ENCODE assay signal across 12 mouse cellular contexts in genomic region chr11:50252166-50252565, GRCm38 (mm10). TPM values are rescaled to one million over a fixed set of nuclear protein-coding genes. Genes with fewer than 3 reads are reported as not detected.
DNase-seq lines count a peak whose midpoint lies in the region; ATAC-seq and TF ChIP-seq lines count a peak whose summit lies in the region.
"Had no signal": no experiment of that assay in that cellular context is flagged by ENCODE, and none has a peak within 500 bp of the region (broad histone marks: within the 10 kb centered on the region; RNA-seq: fewer than 3 reads in every experiment).

No protein-coding gene starts in this region.

- in situ Hi-C loops in ES-E14 (cut with MboI; ENCODE audit: low sequenced_read_pairs in 2 of 2, unreplicated experiment in 2 of 2), result no loop called here

- DNase-seq in ES-E14 (ENCODE audit: low read depth, low spot score), result peak; percentile 49
- peak; percentile 55 for DNase-seq in embryo, embryonic 10.5 days (ENCODE audit: low spot score)
- DNase-seq in kidney, postnatal 25 days, result peak; percentile 47 to 81
- DNase-seq in cerebellum, adult 8-10 months, result no peak
- no peak for DNase-seq in left cerebral cortex, postnatal 14 days (ENCODE audit: low spot score in 2 of 2)
- DNase-seq in layer of hippocampus, adult 8-10 months (ENCODE audit: low spot score in 2 of 2), result no peak
- DNase-seq: cerebellum, postnatal 36 days; thymus, postnatal 14 days had no signal

- peak; percentile 37; the same call in 1 of the 2 replicates for ATAC-seq in intestine, embryonic 15.5 days
- ATAC-seq in intestine, embryonic 16.5 days, result no peak
- ATAC-seq: midbrain, embryonic 13.5 days had no signal

- intact Hi-C loops in left cerebral cortex, postnatal 14 days (cut with DNase I), result no loop called here

- no peaks in the 10 kb centered on the region for H3K9me3 ChIP-seq in intestine, embryonic 15.5 days
- H3K9me3 ChIP-seq in intestine, embryonic 16.5 days (ENCODE audit: control insufficient read depth, low read length), result no peaks in the 10 kb centered on the region
- H3K9me3 ChIP-seq in ES-E14 (ENCODE audit: control insufficient read depth, insufficient read depth, low read depth, low read length), result no peaks in the 10 kb centered on the region
- H3K9me3 ChIP-seq: midbrain, embryonic 13.5 days had no signal

- H3K27ac ChIP-seq in intestine, embryonic 15.5 days, result peak overlapping the region; percentile 14; the same call in 1 of the 2 replicates
- H3K27ac ChIP-seq in intestine, embryonic 16.5 days (ENCODE audit: low read length), result no peak overlapping the region; the same call in 1 of the 2 replicates
- H3K27ac ChIP-seq in ES-E14 (ENCODE audit: insufficient read depth, low read depth, low read length, poor library complexity, severe bottlenecking), result peak overlapping the region; percentile 91
- H3K27ac ChIP-seq: midbrain, embryonic 13.5 days had no signal

- H3K36me3 ChIP-seq in intestine, embryonic 15.5 days, result peaks cover 5% of the 10 kb centered on the region; the same call in 1 of the 2 replicates
- H3K36me3 ChIP-seq in intestine, embryonic 16.5 days (ENCODE audit: control insufficient read depth, insufficient read depth, low read length), result 0 out of 2 replicates have a peak, but pooled peaks cover 4% of the 10 kb centered on the region
- H3K36me3 ChIP-seq in ES-E14 (ENCODE audit: control insufficient read depth, insufficient read depth, low read length, poor library complexity, severe bottlenecking), result no peaks in the 10 kb centered on the region; the same call in 1 of the 2 replicates

- no peaks in the 10 kb centered on the region for H3K27me3 ChIP-seq in intestine, embryonic 15.5 days (replicated peaks)
- no peaks in the 10 kb centered on the region for H3K27me3 ChIP-seq in intestine, embryonic 16.5 days (replicated peaks; ENCODE audit: control insufficient read depth, insufficient read depth, low read length)
- H3K27me3 ChIP-seq: midbrain, embryonic 13.5 days had no signal

- H3K9ac ChIP-seq in intestine, embryonic 15.5 days, result no peak overlapping the region
- no peak overlapping the region for H3K9ac ChIP-seq in intestine, embryonic 16.5 days (ENCODE audit: low read depth, low read length)
- H3K9ac ChIP-seq in ES-E14 (ENCODE audit: insufficient read depth, low read depth, low read length, poor library complexity, severe bottlenecking), result peak overlapping the region; percentile 74
- H3K9ac ChIP-seq: midbrain, embryonic 13.5 days had no signal

- H3K4me2 ChIP-seq in intestine, embryonic 15.5 days (replicated peaks), result no peak overlapping the region
- no peak overlapping the region for H3K4me2 ChIP-seq in intestine, embryonic 16.5 days (ENCODE audit: low read depth, low read length)
- H3K4me2 ChIP-seq: midbrain, embryonic 13.5 days had no signal

- 47% methylated on average over 3 of the region's 3 CpGs for WGBS in intestine, embryonic 15.5 days
- WGBS in intestine, embryonic 16.5 days, result 49% methylated on average over 3 of the region's 3 CpGs

- H3K4me1 ChIP-seq in intestine, embryonic 15.5 days (replicated peaks), result peaks cover 13% of the 10 kb centered on the region; the same call in 1 of the 2 replicates
- H3K4me1 ChIP-seq in intestine, embryonic 16.5 days (ENCODE audit: control insufficient read depth, insufficient read depth, low read length), result peaks cover 5% of the 10 kb centered on the region
- H3K4me1 ChIP-seq in ES-E14 (ENCODE audit: control insufficient read depth in 2 of 2, insufficient read depth in 2 of 2, low read length in 2 of 2, poor library complexity in 1 of 2), result peaks cover 4 to 23% of the 10 kb centered on the region in 2 experiments; a peak in 3 of 4 replicates

- no peak overlapping the region for H3K4me3 ChIP-seq in intestine, embryonic 15.5 days (replicated peaks)
- H3K4me3 ChIP-seq in intestine, embryonic 16.5 days (ENCODE audit: low read length), result no peak overlapping the region
- peak overlapping the region; percentile 14 to 32; a peak in 3 of 4 replicates for H3K4me3 ChIP-seq in ES-E14 (ENCODE audit: insufficient read depth in 1 of 2, low read depth in 1 of 2, low read length in 2 of 2, poor library complexity in 1 of 2, severe bottlenecking in 1 of 2)
- H3K4me3 ChIP-seq: midbrain, embryonic 13.5 days had no signal

TF ChIP-seq in ES-E14, 5 proteins besides CTCF, POLR2A, EP300 and RAD21:
- TF ChIP-seq MAFK (IDR thresholded peaks at IDR 0.05; ENCODE audit: insufficient read depth, low read depth, low read length) (no peak), ZNF384 (IDR thresholded peaks at IDR 0.05; ENCODE audit: low read depth, low read length) (no peak), HCFC1 (IDR thresholded peaks at IDR 0.05; ENCODE audit: borderline replicate concordance, insufficient read depth, low read length) (no peak)

RNA-seq across cellular contexts. Expression of gene Ltc4s, which starts 13.8 kb away (rescaled TPM):
- polyA plus RNA-seq in intestine, embryonic 15.5 days (2015; fragmentation: Nextera tagmentation; extraction: Ambion mirVana), result 3.9 and 4.2 TPM in 2 replicates
- 4.3 and 5.1 TPM in 2 replicates for polyA plus RNA-seq in intestine, embryonic 16.5 days (2015; fragmentation: Nextera tagmentation; extraction: Ambion mirVana)
- 1.9 and 2.3 TPM in 2 replicates for total RNA-seq in ES-E14 (2012; rRNA removed)
- total RNA-seq in left cerebral cortex, postnatal 14 days (2021), result 10 to 100 TPM; 11.4 to 11.6 TPM
- 10 to 100 TPM in 2 of 4 experiments, 1 to 10 TPM in 2; 6.2 to 23.4 (median 10.7) TPM for total RNA-seq in layer of hippocampus, adult 8-10 months (2022)
- total RNA-seq: granulocyte monocyte progenitor cell, adult 5-6 weeks had no signal

RNA-seq across cellular contexts. Expression of gene Maml1, which starts 39.9 kb away (rescaled TPM):
- 4.1 and 4.3 TPM in 2 replicates for polyA plus RNA-seq in intestine, embryonic 15.5 days (2015; fragmentation: Nextera tagmentation; extraction: Ambion mirVana)
- polyA plus RNA-seq in intestine, embryonic 16.5 days (2015; fragmentation: Nextera tagmentation; extraction: Ambion mirVana), result 2.9 and 3.0 TPM in 2 replicates
- 7.4 and 7.6 TPM in 2 replicates for total RNA-seq in ES-E14 (2012; rRNA removed)
- 1 to 10 TPM; 8.8 to 8.9 TPM for total RNA-seq in left cerebral cortex, postnatal 14 days (2021)
- 10 to 100 TPM; 10.6 to 12.0 (median 11.6) TPM for total RNA-seq in layer of hippocampus, adult 8-10 months (2022)

RNA-seq across cellular contexts. Expression of gene Mgat4b, which starts 41.5 kb away (rescaled TPM):
- polyA plus RNA-seq in intestine, embryonic 15.5 days (2015; fragmentation: Nextera tagmentation; extraction: Ambion mirVana), result 29.5 and 31.5 TPM in 2 replicates
- 7.6 and 8.2 TPM in 2 replicates for polyA plus RNA-seq in intestine, embryonic 16.5 days (2015; fragmentation: Nextera tagmentation; extraction: Ambion mirVana)
- 22.6 and 28.1 TPM in 2 replicates for total RNA-seq in ES-E14 (2012; rRNA removed)
- 100 to 1,000 TPM in 1 of 2 experiments, 10 to 100 TPM in 1; 97.3 to 100 TPM for total RNA-seq in left cerebral cortex, postnatal 14 days (2021)
- 10 to 100 TPM; 73.7 to 78.1 (median 76.2) TPM for total RNA-seq in layer of hippocampus, adult 8-10 months (2022)

RNA-seq across cellular contexts. Expression of gene Sqstm1, which starts 41.5 kb away (rescaled TPM):
- 189 and 205 TPM in 2 replicates for polyA plus RNA-seq in intestine, embryonic 15.5 days (2015; fragmentation: Nextera tagmentation; extraction: Ambion mirVana)
- 193 and 196 TPM in 2 replicates for polyA plus RNA-seq in intestine, embryonic 16.5 days (2015; fragmentation: Nextera tagmentation; extraction: Ambion mirVana)
- total RNA-seq in ES-E14 (2012; rRNA removed), result 140 and 234 TPM in 2 replicates
- 100 to 1,000 TPM; 394 to 430 TPM for total RNA-seq in left cerebral cortex, postnatal 14 days (2021)
- 100 to 1,000 TPM; 473 to 497 (median 477) TPM for total RNA-seq in layer of hippocampus, adult 8-10 months (2022)

Comparison
In these comparisons a context has a peak if more than half of its experiments do, and no peak if none do; other contexts are left out.
1. H3K4me3 ChIP-seq: peak in ES-E14 (2 of 2); none in intestine, embryonic 15.5 days (single experiment) and intestine, embryonic 16.5 days (single experiment).
2. DNase-seq: peak in ES-E14 (single experiment), embryo, embryonic 10.5 days (single experiment) and kidney, postnatal 25 days (2 of 2); none in cerebellum, adult 8-10 months (single experiment), left cerebral cortex, postnatal 14 days (0 of 2) and layer of hippocampus, adult 8-10 months (0 of 2).